Mouse (Mus musculus): ENCODE data around the gene Eef1akmt2. TPM values are rescaled to one million over a fixed set of nuclear protein-coding genes. Genes with fewer than 3 reads are reported as not detected.

Gene Eef1akmt2
- total RNA-seq, 4 experiments from 2014 or later: 29.3 to 36.5 (median 35.4) TPM

DNA sequence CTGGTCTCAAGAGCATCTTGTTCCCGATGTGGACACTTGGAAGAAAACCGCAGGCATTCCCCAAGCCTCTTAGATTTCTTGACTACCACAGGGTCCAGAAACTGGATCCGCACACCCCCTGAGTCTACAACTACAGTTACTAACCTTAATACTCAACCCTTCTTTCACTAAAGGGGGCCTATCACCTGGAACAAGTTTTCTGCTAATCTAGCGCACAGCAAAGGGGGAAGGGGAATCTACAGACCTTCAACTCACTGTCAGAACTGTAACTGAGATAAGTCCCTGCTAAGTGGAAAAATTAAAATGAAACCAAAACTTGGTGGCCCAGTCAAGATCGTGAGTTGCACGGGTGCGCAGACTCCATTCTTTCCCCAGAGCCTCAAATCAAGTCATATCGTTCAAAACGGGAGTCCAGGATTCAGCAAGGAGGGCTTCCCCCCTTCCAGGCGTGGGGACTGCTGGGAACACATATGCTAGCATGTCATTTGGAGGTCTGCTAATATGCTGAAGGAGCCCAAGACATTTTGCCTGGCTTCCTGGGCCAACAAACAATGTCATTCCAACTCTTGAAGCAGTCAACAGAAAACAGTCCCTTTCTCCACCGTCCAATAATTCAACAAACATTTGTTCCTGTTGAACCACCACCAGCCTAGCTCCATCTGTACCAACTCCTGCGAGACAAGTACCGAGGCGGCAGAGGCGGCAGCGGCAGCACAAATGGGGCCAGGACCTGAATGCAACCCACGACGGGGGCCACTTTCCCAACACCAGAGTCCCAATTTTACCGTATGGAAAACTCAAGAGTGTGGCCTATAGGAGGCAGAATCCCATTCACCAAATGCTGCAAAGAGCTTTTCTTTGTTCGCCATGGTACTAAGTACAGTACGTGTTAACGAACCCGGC, 40.5 kb downstream of the Eef1akmt2 start:
- no peak for DNase-seq (ENCODE audit: low spot score in 2 of 2)

DNA sequence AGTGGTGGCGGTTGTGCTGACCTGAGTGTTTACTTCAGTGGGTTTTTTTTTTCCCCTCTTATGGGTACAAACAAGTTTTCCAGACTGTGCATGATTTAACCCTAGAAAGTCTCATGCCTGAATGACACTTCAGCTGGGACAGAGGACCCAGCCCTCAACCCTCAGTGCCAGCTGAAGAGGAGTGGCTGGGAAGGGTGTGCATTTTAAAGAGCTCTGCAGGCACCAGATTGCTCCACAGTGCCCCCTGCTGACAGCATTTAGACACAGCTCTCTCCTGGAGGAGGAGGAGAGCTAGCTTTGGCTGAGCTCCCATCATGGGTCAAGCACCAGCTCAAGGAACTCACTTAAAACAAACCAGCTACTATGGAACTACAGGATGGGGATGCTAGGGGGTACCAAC, 41.6 kb downstream of the Eef1akmt2 start:
- peak; percentile 86 to 92 for DNase-seq (ENCODE audit: low spot score in 2 of 2)

DNA sequence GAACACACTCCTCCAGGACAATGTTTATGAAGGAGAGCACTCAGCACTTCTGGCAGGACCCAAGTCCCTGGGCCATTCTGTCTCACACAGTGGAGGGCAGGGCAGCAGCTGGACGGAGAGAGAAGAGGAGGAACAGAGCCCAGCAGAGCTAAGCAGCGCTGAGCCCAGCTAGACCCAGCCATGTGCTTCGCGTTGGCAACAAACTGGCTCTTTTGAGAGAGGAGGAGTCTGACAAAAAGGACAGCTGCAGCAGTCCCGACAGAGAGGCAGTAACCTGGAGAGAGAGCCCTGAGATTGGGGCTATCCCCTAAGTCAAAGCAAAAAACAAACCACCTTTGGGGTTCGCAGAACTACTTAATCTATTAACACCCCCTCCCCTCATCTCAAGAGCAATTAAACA, 42.1 kb downstream of the Eef1akmt2 start:
- DNase-seq (ENCODE audit: low spot score in 2 of 2): peak; percentile 68 to 80

DNA sequence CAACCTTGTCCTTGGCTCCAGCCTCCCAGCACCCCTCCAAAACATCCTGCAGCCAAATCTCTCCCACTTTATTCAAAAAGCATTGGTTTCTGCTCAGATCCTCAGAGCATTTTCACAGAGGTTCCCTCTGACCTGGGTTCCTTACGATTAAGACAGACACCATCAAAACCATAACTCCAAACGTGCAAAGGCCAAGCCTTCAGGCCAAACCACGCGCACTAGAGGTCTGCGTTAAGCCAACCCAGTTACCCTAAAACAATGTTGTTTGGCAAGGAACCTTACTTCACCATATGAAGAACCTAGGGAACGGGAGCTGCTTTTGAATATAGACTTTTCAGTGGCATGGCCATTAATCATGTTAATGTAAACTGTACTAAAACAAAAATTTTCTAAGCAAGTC, 42.8 kb downstream of the Eef1akmt2 start:
- DNase-seq (ENCODE audit: low spot score in 2 of 2): no peak

DNA sequence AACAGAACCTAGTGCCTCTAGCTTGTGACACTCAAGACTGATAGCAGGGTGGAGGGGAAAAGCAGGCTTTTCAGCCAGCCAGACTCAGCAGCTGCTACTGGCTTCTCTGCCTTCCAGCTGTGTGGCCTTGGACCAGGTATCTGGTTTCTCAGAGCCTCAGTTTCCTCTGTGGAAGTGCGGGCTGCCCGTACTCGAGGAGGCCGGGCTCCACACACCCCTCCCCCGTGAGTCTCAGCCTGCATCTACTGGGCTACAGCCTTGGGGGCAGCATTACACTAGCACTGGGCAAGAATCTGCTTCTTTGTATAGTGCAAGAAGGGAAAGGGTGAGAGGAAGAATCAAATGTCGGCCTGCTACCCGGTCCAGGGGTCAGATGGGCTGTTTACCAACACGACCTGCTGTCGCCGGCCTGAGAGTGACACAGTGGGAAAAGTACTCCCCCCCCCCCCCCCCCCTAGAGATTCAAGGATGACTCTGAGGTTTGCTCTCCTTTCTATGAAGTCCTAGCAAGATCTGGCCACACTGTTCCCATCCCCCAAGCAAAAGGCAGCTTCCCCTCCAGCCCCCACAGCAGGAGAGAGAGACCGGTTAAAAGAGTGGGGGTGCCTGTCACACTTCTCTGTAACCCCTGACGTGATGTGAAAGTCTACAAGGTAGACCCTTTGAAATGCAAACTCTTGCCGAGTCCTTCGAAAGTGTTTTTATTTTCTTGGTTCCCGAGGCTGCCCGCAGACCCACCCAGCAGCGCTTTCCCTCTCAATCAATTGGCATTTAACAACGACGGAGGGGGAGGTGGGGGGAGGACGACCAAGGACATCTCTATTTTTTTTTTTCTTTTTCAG, 43.4 kb downstream of the Eef1akmt2 start:
- DNase-seq (ENCODE audit: low spot score in 2 of 2): no peak

DNA sequence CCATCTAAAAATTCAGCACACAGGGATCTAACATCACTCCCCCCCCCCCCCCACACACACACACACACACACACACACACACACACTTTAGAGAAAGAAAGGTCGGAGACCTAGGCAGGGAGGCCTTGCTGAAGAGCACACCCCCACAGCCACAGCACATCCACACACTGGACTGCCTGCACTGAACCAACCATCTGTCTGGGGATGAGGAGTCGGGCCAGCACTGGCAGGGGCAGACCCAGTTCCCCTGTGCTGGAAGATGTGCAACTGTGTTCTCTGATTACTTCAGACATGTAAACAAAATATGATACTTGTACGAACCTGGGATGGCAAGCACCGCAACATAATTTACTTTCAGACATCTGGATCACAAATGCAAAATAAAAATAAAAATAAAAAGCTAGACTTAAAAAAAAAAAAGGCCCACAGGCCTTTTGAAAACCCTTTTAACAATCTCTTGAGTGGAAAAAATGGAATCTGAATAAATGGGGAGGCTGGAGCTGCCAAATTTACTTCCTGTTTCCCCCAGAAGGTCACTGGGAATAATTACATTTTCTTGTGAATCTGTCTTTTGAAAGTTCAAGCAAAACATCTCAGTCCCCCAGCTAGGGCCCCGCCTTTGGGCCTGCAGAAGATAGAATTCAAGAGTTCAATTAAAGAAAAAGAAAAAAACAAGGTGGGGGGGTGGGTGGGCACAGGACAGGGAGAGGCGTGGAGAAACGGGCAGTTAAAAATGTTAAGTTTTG, 44.2 kb downstream of the Eef1akmt2 start:
- no peak for DNase-seq (ENCODE audit: low spot score in 2 of 2)

DNA sequence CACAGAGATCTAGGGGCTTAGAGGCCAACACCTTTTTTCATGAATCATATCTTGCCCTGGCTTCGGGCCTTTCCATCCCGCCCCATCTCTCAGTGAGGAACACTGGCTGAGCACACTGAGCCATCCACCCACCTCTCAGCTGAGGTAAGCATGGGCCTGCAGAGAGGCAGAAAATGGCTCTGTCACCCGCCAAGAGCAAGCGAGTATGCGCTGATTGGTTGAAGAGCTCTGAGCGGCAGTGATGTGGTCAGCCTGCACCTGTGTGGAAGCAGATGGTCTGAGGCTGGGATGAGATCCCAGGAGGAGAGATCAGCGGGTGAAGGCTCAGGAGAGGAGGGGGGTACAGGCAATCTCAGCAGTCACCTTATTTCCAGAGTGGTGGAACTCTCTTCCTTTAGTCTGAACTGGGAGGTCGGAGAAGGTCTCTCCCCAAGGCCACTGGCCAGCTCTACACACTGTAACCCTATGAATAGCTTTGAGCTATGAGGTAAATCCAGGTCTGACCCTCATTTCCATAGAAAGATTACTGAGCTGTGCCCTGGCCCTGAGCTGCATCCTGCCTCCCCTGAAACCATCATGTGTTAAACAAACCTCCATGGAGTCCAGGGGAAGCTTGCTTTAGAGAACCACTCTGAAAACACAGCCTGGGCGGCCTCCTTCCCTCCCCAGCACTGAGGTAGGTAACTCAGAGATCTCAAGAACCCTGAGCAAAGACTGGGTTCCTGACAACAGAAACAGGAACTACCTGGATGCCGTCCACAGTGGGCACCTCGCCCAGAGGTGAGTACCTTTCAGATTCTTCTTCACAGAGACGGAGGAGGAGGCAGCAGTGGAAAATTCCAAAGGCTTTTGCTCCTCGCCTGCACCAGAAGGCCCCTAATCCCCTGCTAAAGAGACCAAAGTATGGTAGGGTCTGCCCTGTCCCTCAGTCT, 45.3 kb downstream of the Eef1akmt2 start:
- no peak for DNase-seq (ENCODE audit: low spot score in 2 of 2)

DNA sequence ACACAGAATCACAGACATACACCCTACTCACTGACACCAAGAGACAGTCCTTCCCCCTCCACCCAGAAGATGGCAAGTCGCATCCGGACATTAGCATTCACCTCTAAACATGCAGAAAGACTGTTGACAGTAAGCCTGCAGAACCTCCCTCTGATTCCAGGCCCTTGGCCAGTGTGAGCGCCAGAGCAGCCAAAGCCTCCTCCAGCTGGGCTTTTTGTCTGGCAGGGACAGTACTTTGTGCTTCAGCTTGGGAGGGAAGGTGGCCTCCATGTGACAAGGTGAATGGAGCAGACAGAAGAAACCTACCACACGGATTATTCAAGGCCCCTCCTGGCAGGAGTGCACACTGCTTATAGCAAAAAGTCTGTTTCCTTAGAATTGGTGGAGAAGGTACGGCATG, 46.2 kb downstream of the Eef1akmt2 start:
- DNase-seq (ENCODE audit: low spot score in 2 of 2): peak in 1 of 2 experiments; percentile 28

DNA sequence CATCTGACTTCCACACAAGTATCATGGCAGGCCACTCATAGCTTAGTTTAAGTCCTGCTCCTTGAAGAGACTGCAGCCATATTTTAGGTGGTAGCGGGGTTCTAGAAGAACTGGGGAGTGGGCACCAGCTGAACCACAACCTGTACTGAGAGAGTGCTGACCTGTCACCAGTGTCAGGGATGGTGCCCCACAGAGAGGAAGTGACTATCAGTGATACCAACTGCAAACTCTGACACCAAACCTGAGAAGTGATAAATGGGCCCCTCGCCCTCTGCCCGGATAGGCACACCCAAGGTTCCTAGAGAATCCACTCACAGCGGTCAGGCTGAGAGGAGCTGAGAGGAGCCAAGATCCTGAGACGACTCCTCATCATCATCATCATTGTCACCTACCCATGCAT, 47.5 kb downstream of the Eef1akmt2 start:
- no peak for DNase-seq (ENCODE audit: low spot score in 2 of 2)

DNA sequence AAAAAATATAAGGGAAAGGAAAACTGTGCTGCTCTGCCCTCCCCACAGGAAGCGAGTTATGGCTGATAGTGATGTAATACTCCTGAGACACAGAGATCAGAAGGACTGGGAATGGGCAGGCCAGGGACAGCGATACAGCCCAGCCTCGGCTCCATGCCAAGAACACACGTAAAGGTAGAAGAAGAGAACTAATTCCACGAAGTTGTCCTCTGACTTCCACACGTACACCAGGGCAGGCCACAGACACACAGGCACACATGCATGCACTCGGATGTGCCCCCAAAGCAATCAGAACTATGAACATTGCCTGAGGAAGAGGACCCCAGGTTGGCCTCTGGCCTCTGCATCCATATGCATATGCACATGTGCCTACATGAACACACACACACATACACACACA, 48.0 kb downstream of the Eef1akmt2 start:
- DNase-seq (ENCODE audit: low spot score in 2 of 2): no peak

DNA sequence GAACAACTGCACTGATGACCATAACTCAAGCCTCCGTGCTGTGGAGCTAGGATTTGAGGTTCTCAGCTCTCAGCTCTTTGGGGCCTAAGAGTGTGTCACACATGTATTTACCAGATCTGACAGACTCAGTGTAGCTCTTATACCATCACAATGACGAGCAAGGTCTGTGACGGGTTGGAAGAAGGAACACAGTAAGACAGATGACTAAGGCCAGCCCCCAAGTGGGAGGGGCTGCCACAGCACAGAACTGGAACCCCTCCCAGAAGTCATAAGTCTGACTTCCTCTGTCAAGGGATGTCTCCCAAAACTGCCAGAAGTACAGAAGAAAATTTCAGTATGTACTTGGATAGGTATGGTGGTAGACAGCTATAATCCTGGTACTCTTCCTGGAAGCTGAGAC, 48.5 kb downstream of the Eef1akmt2 start:
- no peak for DNase-seq (ENCODE audit: low spot score in 2 of 2)

DNA sequence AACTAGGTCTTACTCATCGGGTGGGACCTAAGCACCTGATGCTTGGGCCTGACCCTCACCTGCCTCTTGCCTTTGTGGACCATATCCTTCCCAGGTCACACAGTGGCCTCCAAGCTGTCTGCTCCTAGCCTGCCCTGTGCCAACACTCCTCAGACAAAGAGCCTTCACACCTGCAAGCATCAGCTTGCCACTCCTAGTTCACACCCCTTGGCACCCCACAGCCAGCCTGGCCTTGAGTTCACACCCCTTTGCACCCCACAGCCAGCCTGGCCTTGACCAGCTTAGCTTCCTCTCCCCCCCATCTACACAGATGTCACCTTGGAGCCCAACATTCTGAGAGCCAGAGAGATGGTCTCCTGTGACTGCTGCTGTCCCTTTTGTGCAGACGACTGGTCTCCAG, 49.1 kb downstream of the Eef1akmt2 start:
- DNase-seq (ENCODE audit: low spot score in 2 of 2): no peak

DNA sequence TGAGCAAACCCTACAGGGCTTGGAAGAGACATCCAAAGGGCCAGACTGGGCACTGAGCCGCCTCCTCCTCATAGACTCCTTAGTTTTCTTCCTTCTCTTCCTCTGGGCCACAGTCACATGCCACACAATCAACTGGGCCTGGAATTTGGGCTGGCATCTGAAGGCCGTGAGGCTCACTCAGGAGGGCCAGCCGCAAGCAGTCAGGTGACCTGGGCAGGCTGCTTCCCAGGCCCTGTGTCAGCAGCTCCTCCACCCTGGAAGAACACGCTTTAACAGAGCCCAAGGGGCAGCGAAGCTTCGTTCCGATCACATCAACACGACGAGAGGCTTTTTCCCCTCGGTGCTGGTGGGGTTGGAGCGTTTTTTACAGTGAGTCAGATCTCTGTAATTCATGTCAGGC, 49.8 kb downstream of the Eef1akmt2 start:
- no peak for DNase-seq (ENCODE audit: low spot score in 2 of 2)

DNA sequence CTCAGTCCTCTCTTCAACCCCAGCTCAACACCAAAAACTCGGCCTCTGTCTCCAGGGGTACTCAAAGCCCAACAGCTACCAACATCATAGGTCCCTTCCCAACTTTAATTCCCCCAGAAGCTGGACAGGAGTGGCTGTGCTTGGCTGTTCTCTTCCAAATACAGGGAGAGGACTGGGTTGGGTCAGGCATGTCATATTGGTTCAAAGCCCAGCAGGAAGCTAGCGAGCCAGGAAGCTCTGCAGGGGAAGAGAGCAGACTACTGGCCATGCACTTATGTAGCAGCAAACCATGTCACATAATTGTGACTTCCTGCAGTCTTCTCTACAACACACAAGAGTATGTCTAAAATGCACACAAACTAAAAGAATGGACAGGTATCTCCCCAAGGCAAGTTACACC, 50.4 kb downstream of the Eef1akmt2 start:
- DNase-seq (ENCODE audit: low spot score in 2 of 2): no peak

DNA sequence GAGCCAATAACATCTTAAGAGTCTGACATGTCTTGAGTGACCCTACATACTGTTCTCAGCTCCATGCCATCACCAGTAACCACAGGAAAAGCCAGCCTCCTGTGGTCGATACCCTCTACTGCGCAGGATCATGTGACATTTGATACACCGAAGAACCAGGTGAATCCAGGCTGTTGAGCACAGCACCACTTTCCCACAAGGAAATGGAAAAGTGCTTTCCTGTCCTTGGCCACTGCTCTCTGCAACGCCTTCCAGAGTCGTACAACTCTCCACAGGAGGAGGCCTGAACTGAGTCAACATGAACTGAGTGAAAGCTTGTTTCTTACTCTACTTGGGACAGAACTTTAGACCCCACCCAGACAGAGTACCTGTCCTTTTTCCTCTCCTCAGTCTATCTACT, 51.0 kb downstream of the Eef1akmt2 start:
- no peak for DNase-seq (ENCODE audit: low spot score in 2 of 2)

DNA sequence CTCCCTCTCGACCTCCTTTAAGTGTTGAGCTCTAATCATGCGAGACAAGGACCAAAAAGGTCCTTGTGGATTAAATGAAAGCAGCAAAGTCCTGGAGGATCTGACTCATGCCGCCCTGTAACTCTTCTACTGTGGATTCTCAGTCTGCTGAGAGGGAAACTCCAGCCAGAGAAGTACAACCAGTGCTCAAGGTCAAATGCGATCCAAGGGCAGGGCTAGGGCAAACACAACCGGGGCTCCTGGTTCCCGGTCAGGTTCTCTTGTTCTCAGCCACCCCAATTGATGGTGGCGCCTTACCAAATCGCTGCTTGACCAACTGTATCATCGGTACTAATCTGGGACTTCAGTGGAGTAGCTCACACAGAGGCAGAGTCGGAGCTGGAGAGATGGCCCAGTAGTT, 51.6 kb downstream of the Eef1akmt2 start:
- DNase-seq (ENCODE audit: low spot score in 2 of 2): no peak

DNA sequence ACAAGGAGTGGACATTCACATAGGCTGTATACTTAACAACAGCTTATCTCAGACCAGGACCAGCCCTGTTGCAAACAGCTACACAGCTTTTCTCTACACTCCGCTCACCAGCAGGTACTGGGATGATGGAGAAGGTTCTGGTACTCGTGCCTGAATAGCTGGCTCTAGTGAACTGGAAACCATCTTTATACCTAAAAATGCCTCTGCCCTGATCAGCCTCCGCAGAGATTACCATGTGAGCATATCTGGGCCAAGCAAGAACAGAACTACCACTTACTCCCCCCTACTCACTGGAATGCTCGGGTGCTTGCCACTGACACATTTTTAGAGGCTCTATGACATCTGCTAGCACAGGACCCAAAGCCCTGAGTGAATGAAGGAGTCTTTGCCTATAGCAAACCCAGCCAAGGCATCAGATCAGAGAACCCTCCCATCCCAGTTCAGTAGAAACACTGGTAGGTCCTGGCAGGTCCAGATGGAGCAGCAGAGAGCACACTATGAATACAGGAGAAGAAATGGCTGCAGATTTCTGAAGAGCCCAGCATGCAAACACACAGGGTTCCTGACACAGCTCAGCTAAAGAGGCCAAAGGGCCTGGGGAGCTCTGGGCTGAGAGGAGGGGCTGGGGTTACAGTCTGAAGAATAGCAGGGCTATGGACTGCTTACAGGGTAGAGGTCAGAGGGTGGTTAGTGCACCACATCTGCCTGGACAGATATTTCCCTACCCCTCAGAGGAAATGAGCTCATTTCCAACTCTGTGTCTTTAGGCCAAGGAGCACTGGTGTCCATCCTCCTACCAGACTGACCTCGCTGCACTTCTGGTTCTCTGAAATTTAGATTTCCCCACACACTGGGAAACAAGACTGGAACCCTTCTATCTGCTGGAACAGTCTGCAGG, 53.1 kb downstream of the Eef1akmt2 start:
- no peak for DNase-seq (ENCODE audit: low spot score in 2 of 2)

DNA sequence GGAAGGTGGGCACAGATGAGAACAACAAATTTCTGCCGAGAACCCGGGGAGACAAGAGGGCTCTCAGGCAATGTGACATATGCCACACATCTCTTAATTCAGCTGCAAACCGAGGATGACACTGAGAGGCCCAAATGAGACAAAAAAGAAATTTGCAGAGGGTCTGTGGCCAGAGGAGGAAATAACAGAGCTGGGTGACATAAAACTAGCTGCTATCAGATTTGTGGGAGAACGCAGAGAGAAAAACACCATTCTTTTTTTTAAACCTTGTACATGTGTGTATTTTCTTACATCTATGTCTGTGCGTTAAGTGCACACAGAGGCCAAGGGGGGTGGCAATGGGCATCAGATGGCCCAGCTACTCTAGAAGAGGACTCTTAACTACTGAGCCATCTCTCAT, 57.3 kb downstream of the Eef1akmt2 start:
- no peak for DNase-seq (ENCODE audit: low spot score in 2 of 2)

DNA sequence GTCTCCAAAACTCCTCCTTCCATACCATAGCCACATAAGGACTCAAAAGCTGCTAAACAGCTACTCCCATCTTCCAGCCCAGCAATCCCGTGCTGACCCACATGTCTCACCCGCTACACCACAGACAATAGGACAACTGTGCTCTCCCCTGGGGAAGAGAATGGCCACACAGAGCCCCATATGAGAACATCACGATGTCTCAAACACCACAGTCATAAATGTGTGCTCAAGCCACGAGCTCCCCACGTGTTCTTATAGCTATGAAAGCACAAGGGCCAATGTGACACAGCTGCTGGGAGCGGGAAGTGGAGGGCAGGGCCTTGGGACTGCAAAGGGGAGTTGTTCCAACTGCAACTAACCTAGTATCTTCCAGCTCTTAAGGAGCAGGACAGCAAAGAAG, 59.0 kb downstream of the Eef1akmt2 start:
- DNase-seq (ENCODE audit: low spot score in 2 of 2): peak; percentile 51 to 74

All from layer of hippocampus, adult 8-10 months (tissue).